Mouse (Mus musculus): ENCODE results near the gene Rnf213.

DNA sequence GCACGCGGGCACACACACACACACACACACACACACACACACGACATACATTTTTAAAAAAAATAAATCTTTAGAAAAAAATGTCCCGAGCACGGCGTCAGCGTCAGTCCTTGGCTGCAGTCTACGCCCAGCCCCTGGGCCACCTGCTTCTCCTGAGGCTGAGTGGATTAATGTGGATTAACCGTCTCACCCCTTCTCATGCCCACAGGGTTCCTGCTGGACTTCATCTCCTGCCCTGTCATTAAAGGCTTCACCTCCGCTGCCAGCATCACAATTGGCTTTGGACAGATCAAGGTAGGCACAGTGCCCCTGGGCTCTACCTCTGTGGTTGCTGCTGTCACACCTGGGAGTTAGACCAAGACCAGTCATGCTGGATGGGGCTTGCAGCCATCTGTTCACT, 33.8 kb upstream of the Rnf213 start:
- TF ChIP-seq CTCF (IDR thresholded peaks at IDR 0.05; ENCODE audit: low read depth) (no peak), EP300 (IDR thresholded peaks at IDR 0.05; ENCODE audit: low read depth) (no peak)
